Mouse (Mus musculus) natural killer cell, adult 2 months (primary cell): Measurements from ENCODE around the gene Ranbp1.

Source experiments
- DNase-seq, 2 experiments: peaks; one replicate each; pipeline ENCODE4 v3.0.0; 2022; ENCODE audit warnings: low spot score in 2 of 2

The Ranbp1 gene

GRCm38 (mm10) chr16:18234671-18235388, 13.7 kb downstream of the Ranbp1 start, which contains the start of gene Zdhhc8:
Gene Zdhhc8, minus strand, starts transcription at chr16:18235136.
- DNase-seq, result peak in 1 of 2 experiments; percentile 21

- no peak for DNase-seq
Measured at GRCm38 (mm10) chr16:18233919-18234670, 14.4 kb downstream of the Ranbp1 start.

GRCm38 (mm10) chr16:18233451-18233850, 15.1 kb downstream of the Ranbp1 start:
- no peak for DNase-seq

- DNase-seq, result no peak
Measured at GRCm38 (mm10) chr16:18231451-18231850, 17.1 kb downstream of the Ranbp1 start.

GRCm38 (mm10) chr16:18231047-18231446, 17.5 kb downstream of the Ranbp1 start:
- DNase-seq, result no peak

GRCm38 (mm10) chr16:18230617-18231016, 17.9 kb downstream of the Ranbp1 start:
- no peak for DNase-seq

GRCm38 (mm10) chr16:18229622-18230021, 18.9 kb downstream of the Ranbp1 start:
- no peak for DNase-seq

GRCm38 (mm10) chr16:18228856-18229255, 19.7 kb downstream of the Ranbp1 start:
- DNase-seq, result no peak

GRCm38 (mm10) chr16:18227897-18228422, 20.6 kb downstream of the Ranbp1 start:
- no peak for DNase-seq

- no peak for DNase-seq
Measured at GRCm38 (mm10) chr16:18227187-18227586, 21.3 kb downstream of the Ranbp1 start.

- no peak for DNase-seq
Measured at GRCm38 (mm10) chr16:18222188-18222587, 26.3 kb downstream of the Ranbp1 start.

- DNase-seq, result no peak
Measured at GRCm38 (mm10) chr16:18221543-18221898, 27.0 kb downstream of the Ranbp1 start.

GRCm38 (mm10) chr16:18220856-18221542, 27.5 kb downstream of the Ranbp1 start:
- no peak for DNase-seq

GRCm38 (mm10) chr16:18220001-18220400, 28.5 kb downstream of the Ranbp1 start:
- DNase-seq, result peak in 1 of 2 experiments; percentile 24

GRCm38 (mm10) chr16:18218580-18218996, 29.9 kb downstream of the Ranbp1 start:
- no peak for DNase-seq

- no peak for DNase-seq
Measured at GRCm38 (mm10) chr16:18217579-18217978, 31.0 kb downstream of the Ranbp1 start, which contains the start of gene Ccdc188. Gene Ccdc188, plus strand, starts transcription at chr16:18217879.

GRCm38 (mm10) chr16:18214858-18215257, 33.7 kb downstream of the Ranbp1 start:
- no peak for DNase-seq

- no peak for DNase-seq
Measured at GRCm38 (mm10) chr16:18213689-18214088, 34.8 kb downstream of the Ranbp1 start.

- peak; percentile 61 to 75 for DNase-seq
Measured at GRCm38 (mm10) chr16:18211417-18212171, 36.9 kb downstream of the Ranbp1 start.

- DNase-seq, result peak; percentile 42 to 55
Measured at GRCm38 (mm10) chr16:18210701-18211416, 37.7 kb downstream of the Ranbp1 start.
